Mouse (Mus musculus) frontal cortex, postnatal 25 days (tissue): Measurements from ENCODE around the gene Usp21.
"Not testable (repeated sequence)": the region's sequence is repeated elsewhere in the genome, so short reads cannot be mapped to it uniquely, and the experiment has no call there.

Experiments
- DNase-seq, 2 experiments: peaks; one replicate each; pipeline ENCODE4 v3.0.0; 2022; ENCODE audit warnings: low spot score in 2 of 2

Gene Usp21

GRCm38 (mm10) chr1:171241952-171242351, 45.8 kb downstream of the Usp21 start:
- not testable (repeated sequence) for DNase-seq

DNA sequence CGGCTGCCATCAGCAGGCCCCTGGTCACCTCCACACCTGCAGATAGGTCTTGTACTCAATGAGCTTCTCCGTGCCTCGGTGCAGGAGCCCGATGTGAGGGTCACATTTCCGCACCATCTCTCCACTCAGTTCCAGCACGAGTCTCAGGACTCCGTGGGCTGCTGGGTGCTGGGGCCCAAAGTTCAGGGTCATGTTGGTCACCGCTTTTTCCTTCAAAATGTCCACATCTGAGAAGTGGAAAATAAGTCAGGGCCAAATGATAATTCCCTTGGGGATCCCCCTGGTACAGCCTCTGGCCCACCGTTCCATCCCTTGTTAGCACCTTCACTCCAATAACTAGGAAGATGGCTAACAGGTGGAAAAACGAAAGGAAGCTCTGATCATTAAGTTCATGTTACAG, 46.9 kb downstream of the Usp21 start:
- no peak for DNase-seq

- no peak for DNase-seq
These were observed 47.6 kb downstream of the Usp21 start for GRCm38 (mm10) chr1:171239992-171240744.

DNA sequence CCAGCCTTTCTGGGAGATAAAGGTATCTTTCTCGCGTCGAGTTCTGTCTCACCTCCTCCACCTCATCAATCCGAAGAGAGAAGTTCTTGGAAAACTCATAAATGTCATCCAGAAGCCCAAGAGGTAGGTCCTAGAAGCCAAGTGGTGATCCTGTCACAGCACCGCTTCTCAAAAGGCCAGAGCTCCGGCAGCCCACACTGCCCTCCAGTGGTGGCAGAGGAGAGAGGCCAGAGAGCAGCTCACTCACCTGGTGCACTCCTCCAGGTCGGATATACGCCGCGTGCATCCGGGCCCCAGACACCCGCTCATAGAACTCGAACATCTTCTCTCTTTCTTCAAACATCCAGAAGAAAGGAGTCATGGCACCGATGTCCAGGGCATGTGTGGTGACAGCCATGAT, 49.3 kb downstream of the Usp21 start:
- no peak for DNase-seq

- no peak for DNase-seq
These were observed 50.4 kb downstream of the Usp21 start for GRCm38 (mm10) chr1:171237438-171237837.

DNA sequence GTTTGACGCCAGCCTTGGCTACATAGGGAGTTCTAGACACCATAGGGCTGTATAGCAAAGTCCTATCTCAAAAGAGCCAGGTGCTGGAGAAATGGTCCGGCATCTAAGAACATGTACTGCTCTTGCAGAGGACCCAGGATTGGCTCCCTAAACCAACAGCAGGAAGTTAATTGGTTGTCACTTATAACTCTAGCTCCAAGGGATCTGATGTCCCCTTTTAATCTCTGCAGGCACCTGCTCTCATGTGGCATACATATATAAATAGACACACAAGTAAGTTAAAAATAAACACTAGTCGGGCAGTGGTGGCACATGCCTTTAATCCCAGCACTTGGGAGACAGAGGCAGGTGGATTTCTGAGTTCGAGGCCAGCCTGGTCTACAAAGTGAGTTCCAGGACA, 52.0 kb downstream of the Usp21 start:
- DNase-seq: no peak

DNA sequence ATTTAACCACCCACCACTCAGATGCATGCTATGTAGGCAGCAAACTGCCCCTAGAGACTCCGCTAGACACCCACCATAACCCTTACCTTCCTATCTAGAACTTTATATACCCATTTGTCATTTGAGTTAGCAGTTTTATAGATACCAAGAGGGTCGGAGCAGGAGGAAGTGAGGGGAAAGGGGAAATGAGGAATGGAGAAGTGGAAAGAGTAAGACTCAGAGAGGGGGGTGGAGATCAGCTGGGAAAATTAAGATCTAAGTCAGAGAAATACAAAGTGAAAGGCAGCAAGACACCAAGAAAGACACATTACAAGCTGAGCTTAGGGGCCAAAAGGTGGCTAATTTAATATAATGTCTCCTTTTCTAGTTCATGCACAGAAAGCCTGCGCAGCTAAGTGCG, 53.3 kb downstream of the Usp21 start:
- DNase-seq: no peak

DNA sequence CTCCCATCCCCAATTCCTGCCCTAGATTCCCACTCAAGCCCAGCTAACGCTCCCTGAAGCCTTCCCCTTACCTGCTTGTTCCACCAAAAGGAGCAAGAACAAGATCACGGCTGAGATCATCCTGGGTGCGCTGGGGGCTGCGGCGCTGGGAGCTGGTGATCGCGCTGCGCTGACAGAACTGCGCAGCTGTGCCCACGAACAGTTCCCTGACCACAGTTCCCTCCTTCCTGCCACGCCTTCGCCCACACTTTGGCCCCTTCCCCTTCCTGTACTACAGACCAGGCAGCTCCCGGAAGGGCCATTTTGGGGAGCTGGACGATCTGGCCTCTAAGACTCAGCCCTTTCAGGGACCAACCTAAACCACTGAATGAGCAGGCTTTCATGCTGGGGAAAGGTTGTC, 53.7 kb downstream of the Usp21 start, which contains the start of gene Fcer1g:
TSS of gene Fcer1g (minus strand) at position 240 of the 400 bp plus-strand sequence.
- DNase-seq: no peak

DNA sequence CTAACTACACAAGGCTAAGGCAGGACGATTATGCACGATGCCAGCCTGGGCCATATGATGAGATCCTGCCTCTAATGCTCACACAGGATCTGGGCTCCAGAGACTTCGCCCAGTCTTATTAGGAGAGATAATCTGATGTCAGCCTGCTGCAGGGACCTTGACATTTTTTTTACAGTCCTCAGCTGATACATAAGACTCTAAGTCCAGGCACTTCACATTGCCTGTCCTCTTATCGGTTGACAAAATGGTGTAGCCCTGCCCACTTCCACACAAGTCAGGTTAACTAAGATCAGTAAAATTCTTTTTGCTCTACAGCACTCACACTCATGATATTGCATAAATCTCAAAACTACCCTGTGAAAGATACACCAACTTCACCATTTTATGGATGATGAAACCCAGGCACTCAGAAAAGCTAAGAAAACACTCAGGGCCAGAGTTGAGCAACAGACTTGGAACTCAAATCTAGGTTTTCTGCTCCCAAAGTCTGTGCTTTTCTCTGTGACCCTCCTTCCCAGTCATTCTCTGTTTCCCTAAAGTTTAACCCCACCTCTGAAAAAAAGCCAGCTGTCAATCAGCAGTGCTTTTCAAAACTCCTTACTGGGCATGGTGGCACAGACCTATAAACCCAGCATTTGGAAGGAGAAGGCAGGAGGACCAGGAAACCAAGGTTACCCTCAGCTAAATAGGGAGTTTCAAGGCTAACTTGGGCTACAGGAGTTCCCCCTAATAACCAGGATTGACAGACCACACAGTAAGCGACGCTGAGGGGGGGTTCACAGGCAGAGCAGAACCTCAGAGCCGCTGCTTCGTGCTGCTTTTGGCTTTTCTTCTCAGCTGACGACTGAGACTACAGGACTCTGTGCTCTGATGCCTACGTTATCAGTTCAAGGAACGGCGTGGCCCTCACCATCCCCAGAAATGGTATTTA, 54.7 kb downstream of the Usp21 start:
- DNase-seq: no peak

- no peak for DNase-seq
These were observed 55.4 kb downstream of the Usp21 start for GRCm38 (mm10) chr1:171232348-171232747.
